Mouse (Mus musculus) stomach, postnatal 0 days (tissue): ENCODE measurements around the gene Nagk.

ENCODE experiments used
- CTCF ChIP-seq: IDR thresholded peaks from 2 replicates; pipeline ENCODE4 v1.5.1; 2016; ENCODE audit warnings: antibody characterized with exemption, low read depth, mild to moderate bottlenecking, moderate library complexity
- EP300 ChIP-seq: optimal IDR thresholded peaks from 2 replicates; pipeline ENCODE3; 2016; ENCODE audit warnings: antibody characterized with exemption

GRCm38 (mm10) chr6:83838046-83838445, 43.3 kb downstream of the Nagk start:
- TF ChIP-seq CTCF: no peak
- TF ChIP-seq EP300: no peak
